Mouse (Mus musculus): ENCODE measurements at regions not wholly inside any gene's neighbourhood (a gene's known extent, or its start where the extent isn't known, plus 50 kb on each side); places are given as distances from the start of the nearest gene placed in this dataset.

DNA sequence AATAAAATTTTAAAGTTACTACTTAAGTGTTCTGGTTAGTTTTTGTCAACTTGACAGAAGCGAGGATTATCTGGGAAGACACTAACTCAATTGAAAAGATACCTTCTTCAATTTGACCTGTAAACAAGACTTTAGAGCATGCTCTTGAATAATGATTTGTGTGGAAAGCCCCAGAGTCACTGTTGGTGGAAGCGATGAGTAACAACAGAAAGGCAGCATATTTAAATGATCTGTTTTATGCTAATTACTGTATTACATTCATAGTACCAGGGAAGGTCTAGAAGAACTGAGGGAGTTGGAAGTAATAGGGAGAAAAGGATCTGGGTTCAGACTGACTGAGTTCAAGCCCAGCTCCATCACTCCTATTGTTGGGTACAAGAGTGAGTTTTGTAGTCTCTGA is 397.3 kb upstream of the Alcam start:
- Histone ChIP-seq H3K27ac (no peak overlapping the region), H3K9me3 (no peaks in the 10 kb centered on the region), H3K36me3 (no peaks in the 10 kb centered on the region), H3K4me1 (no peaks in the 10 kb centered on the region), H3K4me3 (no peak overlapping the region), H3K4me2 (no peak overlapping the region), H3K27me3 (no peaks in the 10 kb centered on the region), H3K9ac (no peak overlapping the region)
- ATAC-seq (ENCODE audit: borderline replicate concordance, extremely low read depth, low FRiP score, low TSS enrichment) = no peak
- WGBS = 94% methylated on average over 2 of the region's 2 CpGs

DNA sequence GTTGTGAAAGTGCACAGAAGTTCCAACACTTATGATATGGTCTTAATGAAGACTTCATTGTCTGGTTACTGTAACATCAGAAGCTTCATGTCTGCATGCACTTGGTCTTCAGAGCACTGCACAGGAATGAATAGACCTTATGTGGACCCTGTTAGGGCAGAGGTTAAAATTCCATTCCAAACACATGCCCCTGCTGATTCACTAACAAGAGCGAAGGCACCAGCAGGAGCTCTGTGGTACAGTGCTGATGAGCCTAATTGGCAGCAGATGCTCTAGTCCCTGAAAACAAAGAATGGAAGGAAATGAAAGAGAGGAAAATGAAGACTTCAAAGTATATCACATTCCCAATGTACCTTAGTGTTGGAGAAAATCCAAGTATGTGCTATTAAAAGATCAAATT is 365.1 kb upstream of the Alcam start:
- Histone ChIP-seq H3K4me3 (no peak overlapping the region), H3K27ac (no peak overlapping the region), H3K4me2 (no peak overlapping the region), H3K4me1 (no peaks in the 10 kb centered on the region), H3K27me3 (no peaks in the 10 kb centered on the region), H3K9me3 (no peaks in the 10 kb centered on the region), H3K36me3 (no peaks in the 10 kb centered on the region), H3K9ac (no peak overlapping the region)
- ATAC-seq (ENCODE audit: borderline replicate concordance, extremely low read depth, low FRiP score, low TSS enrichment) = no peak
- WGBS = 81% methylated on average over 1 of the region's 1 CpGs

DNA sequence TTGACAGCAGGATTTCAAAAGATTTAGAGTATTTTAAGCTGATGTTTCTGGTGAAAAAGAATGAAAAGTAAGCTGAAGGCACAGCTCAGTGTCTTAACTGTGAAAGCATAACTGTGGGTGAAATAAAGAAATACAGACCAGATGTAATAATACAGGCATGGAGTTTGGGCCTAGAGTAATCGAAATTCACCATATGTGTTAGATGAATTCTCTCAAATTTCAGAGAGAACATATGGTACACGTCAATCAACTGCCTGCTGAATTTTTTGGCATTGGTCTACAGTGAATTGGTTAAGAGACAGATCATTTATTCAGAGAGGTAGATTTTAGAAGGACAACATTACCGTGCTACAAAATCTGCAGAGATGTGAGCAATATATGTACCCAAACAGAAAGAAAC is 357.3 kb upstream of the Alcam start:
- 56% methylated on average over 3 of the region's 3 CpGs for WGBS
- Histone ChIP-seq H3K4me2 (no peak overlapping the region), H3K9me3 (no peaks in the 10 kb centered on the region), H3K9ac (no peak overlapping the region), H3K36me3 (no peaks in the 10 kb centered on the region), H3K4me3 (no peak overlapping the region), H3K27ac (no peak overlapping the region), H3K4me1 (no peaks in the 10 kb centered on the region), H3K27me3 (no peaks in the 10 kb centered on the region)
- ATAC-seq (ENCODE audit: borderline replicate concordance, extremely low read depth, low FRiP score, low TSS enrichment) = no peak

DNA sequence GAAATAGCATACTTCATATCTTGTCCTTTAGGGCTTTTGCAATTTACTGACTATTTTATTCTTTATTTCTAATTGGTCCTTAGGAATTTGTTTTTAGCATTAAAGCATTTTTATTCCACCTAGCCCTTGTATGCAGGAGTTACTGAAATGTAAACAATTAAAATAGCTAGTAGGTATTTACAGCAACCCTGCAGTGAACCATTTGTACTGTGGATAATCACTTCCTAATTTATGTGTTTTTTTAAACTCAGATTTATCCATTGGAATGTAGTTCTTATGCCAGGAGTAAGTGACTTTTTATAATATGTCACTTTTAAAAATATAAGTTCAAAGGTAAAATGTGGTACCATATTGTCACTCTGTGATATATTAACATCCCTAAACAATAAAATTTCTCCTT is 350.5 kb upstream of the Alcam start:
- Histone ChIP-seq H3K27me3 (no peaks in the 10 kb centered on the region), H3K9ac (no peak overlapping the region), H3K4me3 (no peak overlapping the region), H3K9me3 (no peaks in the 10 kb centered on the region), H3K27ac (no peak overlapping the region), H3K4me1 (no peaks in the 10 kb centered on the region), H3K4me2 (no peak overlapping the region), H3K36me3 (no peaks in the 10 kb centered on the region)
- no peak for ATAC-seq (ENCODE audit: borderline replicate concordance, extremely low read depth, low FRiP score, low TSS enrichment)

DNA sequence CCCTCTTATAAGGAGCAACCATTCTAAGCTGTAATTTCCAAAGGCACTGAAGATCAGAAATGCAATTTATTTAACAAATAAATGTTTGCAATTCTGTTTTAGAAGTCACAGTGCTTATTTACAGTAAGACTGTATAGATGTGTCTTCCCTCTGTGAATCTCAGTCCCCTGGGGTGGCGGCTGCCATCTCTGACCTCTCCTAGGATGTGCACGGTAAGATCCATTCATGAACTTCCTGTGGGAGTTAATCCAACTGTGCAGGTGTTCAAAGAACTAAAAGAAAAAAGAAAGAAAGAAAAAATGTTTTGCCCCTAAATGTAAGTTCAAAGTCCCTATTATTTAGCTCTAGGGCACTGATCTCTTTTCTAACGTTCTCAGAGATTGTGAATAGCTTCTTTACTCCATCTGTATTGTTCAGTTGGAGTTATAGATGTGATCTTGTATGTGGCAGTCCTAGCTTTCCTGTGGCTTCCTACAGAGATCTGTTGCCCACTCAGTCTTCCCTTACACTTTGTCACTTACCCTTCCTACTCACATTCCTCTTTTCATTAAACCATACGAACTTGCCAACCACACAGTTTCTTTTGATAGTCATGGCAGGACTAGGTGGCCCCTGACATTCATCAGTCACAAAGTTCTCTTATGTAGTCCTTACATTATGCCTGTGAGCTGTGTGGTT is 346.0 kb upstream of the Alcam start:
- no peaks in the 10 kb centered on the region for H3K27me3 ChIP-seq
- WGBS = 61% methylated on average over 4 of the region's 4 CpGs
- no peaks in the 10 kb centered on the region for H3K36me3 ChIP-seq
- H3K4me3 ChIP-seq = no peak overlapping the region
- ATAC-seq (ENCODE audit: borderline replicate concordance, extremely low read depth, low FRiP score, low TSS enrichment) = no peak
- H3K9me3 ChIP-seq = no peaks in the 10 kb centered on the region
- H3K4me2 ChIP-seq = no peak overlapping the region
- no peak overlapping the region for H3K9ac ChIP-seq
- H3K27ac ChIP-seq = no peak overlapping the region
- H3K4me1 ChIP-seq = no peaks in the 10 kb centered on the region

DNA sequence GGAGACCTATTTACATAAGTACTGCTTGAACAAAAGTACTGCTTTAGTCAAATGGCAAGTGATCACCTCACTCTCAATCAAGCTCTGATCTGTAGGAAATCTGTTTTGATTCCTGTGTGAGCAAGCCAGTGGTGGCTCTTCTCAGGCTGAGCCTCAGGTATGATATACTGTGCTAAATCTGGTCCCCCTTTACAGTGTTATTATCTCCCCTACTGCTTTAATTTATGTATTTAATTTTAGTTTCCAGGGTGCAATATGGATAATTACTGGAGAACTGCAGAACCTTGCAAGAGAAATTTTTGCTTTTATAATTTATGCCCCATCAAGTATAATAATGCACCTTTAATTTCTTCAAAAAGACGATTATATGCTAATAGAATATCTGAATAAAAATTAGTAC is 341.3 kb upstream of the Alcam start:
- no peak overlapping the region for H3K4me2 ChIP-seq
- no peaks in the 10 kb centered on the region for H3K36me3 ChIP-seq
- no peak overlapping the region for H3K4me3 ChIP-seq
- H3K9ac ChIP-seq = no peak overlapping the region
- no peaks in the 10 kb centered on the region for H3K9me3 ChIP-seq
- WGBS = 83% methylated on average over 1 of the region's 1 CpGs
- ATAC-seq (ENCODE audit: borderline replicate concordance, extremely low read depth, low FRiP score, low TSS enrichment) = no peak
- no peaks in the 10 kb centered on the region for H3K27me3 ChIP-seq
- no peak overlapping the region for H3K27ac ChIP-seq
- no peaks in the 10 kb centered on the region for H3K4me1 ChIP-seq

DNA sequence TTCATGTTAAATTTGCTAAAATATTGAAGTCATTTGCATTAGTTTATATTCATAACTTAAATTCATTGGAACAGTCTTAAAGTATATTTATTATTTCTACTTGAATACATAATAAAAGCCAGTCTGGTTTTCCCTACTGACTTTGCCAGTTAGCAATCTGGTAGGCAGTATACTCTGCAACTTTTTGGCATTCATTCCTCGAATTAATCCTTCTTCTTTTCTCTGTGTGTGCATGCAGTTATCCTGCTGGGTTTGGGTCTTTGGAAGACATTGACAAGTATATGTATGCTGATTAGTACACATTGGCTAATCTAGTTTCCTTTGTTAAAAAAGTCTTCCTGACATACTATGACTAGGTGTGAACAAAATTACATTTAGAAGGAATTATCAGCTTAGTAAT is 336.1 kb upstream of the Alcam start:
- H3K4me1 ChIP-seq = no peaks in the 10 kb centered on the region
- no peaks in the 10 kb centered on the region for H3K27me3 ChIP-seq
- H3K36me3 ChIP-seq = no peaks in the 10 kb centered on the region
- no peak overlapping the region for H3K4me3 ChIP-seq
- ATAC-seq (ENCODE audit: borderline replicate concordance, extremely low read depth, low FRiP score, low TSS enrichment) = no peak
- H3K9ac ChIP-seq = no peak overlapping the region
- H3K9me3 ChIP-seq = no peaks in the 10 kb centered on the region
- H3K4me2 ChIP-seq = no peak overlapping the region
- WGBS = 60% methylated on average over 1 of the region's 1 CpGs
- no peak overlapping the region for H3K27ac ChIP-seq

DNA sequence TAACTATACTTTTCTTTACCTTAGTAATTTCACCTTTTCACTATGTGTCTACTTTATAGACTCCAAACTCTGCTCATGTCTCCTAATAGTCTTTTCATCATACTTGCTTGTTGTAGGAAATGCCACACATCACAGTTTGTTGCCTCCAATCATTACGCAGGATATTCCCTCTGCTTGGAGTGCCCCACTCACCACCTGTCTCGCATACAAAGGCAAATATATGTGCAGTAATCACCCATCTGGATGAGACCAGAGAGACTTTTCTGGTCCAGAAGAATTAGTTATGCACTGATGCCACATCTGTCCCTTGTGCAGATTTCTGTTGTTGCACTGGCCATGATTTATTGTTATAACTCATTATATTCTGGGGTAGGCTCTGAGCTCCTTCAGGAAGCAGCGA is 293.9 kb upstream of the Alcam start:
- WGBS = 91% methylated on average over 3 of the region's 3 CpGs
- H3K27me3 ChIP-seq = no peaks in the 10 kb centered on the region
- H3K9me3 ChIP-seq = no peaks in the 10 kb centered on the region
- no peak overlapping the region for H3K4me3 ChIP-seq
- H3K4me2 ChIP-seq = no peak overlapping the region
- no peak for ATAC-seq (ENCODE audit: borderline replicate concordance, extremely low read depth, low FRiP score, low TSS enrichment)
- H3K27ac ChIP-seq = no peak overlapping the region
- H3K36me3 ChIP-seq = no peaks in the 10 kb centered on the region
- no peak overlapping the region for H3K9ac ChIP-seq
- no peaks in the 10 kb centered on the region for H3K4me1 ChIP-seq

DNA sequence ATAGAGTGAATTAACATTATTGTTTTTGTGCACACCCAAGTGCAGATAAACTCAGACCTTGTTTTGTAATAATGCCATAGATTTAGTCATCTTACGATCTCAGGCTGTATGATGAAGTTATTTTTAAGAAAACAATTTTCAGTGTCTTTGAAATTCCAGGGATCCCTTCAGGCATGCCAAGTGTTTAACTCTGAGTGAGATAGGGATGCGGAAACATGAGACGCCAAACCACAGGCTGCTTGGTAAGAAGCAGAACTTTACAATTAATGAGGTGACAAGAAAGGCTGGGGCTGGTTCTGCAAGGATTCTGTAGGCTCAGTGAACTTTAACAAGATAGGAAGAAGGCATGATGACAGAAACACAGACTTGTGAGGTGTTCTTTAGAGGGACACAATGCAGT is 292.3 kb upstream of the Alcam start:
- WGBS = 26% methylated on average over 3 of the region's 3 CpGs
- ATAC-seq (ENCODE audit: borderline replicate concordance, extremely low read depth, low FRiP score, low TSS enrichment) = no peak

DNA sequence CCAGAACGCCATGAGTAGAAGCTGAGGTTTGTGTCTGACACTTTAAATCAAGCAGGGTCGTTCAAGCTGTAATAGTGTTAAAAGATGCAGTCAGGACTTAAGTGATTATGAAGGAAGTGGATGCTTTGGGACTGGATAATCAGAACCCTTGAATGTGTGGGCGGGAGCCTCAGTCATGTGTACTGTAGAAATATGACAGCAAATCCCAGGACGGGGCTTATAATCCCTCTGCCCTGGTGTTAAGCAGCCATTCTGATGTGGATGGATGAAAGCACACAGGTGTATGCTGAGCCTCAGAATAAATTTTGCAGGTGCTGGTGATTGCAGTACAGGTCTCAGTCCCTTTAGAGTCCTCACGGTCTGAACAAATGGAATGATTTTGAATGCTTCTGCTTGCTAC is 290.8 kb upstream of the Alcam start:
- H3K4me3 ChIP-seq = no peak overlapping the region
- 62% methylated on average over 5 of the region's 5 CpGs for WGBS
- H3K4me1 ChIP-seq = no peaks in the 10 kb centered on the region
- no peak for ATAC-seq (ENCODE audit: borderline replicate concordance, extremely low read depth, low FRiP score, low TSS enrichment)
- no peak overlapping the region for H3K27ac ChIP-seq
- no peak overlapping the region for H3K9ac ChIP-seq
- H3K36me3 ChIP-seq = no peaks in the 10 kb centered on the region
- H3K4me2 ChIP-seq = no peak overlapping the region
- no peaks in the 10 kb centered on the region for H3K27me3 ChIP-seq
- H3K9me3 ChIP-seq = no peaks in the 10 kb centered on the region

More for the DNA sequence above, 292.3 kb upstream of the Alcam start:
- Histone ChIP-seq H3K36me3 (no peaks in the 10 kb centered on the region), H3K9ac (no peak overlapping the region), H3K4me2 (no peak overlapping the region), H3K27me3 (no peaks in the 10 kb centered on the region), H3K4me3 (no peak overlapping the region), H3K9me3 (no peaks in the 10 kb centered on the region), H3K27ac (no peak overlapping the region), H3K4me1 (no peaks in the 10 kb centered on the region)

DNA sequence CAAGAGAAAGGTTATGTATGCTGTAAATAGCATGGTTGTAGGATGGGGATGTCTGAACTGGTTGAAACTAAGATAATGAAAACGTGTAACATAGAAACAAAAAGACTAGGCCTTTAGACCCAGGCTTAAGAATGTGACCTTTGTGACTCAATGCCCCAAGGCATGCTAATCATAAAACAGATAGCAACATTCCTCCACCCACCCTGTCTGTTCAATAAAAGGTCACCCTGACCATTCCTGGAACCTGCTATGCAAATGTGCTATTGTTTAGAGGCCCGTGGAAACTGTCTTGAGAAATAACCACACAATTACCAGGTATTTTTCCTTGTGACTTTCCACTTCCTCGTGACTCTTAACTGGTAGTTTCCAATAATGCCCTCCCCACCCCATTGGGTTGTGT is 288.3 kb upstream of the Alcam start:
- Histone ChIP-seq H3K4me1 (no peaks in the 10 kb centered on the region), H3K4me2 (no peak overlapping the region), H3K27ac (no peak overlapping the region), H3K4me3 (no peak overlapping the region), H3K36me3 (no peaks in the 10 kb centered on the region), H3K9me3 (no peaks in the 10 kb centered on the region), H3K27me3 (no peaks in the 10 kb centered on the region), H3K9ac (no peak overlapping the region)
- ATAC-seq (ENCODE audit: borderline replicate concordance, extremely low read depth, low FRiP score, low TSS enrichment) = no peak
- 73% methylated on average over 3 of the region's 3 CpGs for WGBS

DNA sequence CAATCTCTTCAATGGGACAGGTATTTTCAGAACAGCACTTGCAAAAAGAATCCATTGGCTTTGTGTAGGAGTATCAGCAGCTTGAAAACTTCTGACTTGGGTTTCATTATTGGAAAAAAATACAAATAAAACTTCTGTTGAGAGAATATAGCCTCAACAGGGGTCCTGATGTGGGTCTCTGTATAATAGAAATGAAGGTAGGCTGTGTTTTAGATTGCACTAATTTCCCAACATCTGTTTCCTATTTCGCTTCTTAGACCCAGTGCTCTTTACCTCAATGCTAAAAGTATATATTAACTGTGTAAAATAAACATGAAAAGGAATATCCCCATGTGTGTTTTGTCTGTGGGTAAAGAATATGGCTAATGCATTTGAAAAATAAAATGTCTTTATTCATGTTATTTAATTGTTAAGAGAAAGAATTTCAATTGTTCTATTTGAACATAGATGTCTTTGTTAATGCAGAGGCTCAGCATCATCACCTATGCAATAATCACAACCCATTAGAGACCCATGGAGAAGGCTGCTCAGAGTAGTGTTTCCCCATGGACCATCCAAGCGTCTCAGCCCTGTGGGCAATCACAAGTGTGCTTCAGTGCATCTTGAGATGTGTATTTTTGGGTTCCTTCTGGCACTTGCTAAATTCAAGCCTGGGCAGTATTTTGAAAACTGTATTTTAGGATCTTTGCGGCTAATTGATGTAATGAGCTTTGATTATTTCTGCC is 272.4 kb upstream of the Alcam start:
- Histone ChIP-seq H3K4me3 (no peak overlapping the region), H3K4me2 (no peak overlapping the region), H3K36me3 (no peaks in the 10 kb centered on the region), H3K27me3 (no peaks in the 10 kb centered on the region), H3K4me1 (no peaks in the 10 kb centered on the region), H3K27ac (no peak overlapping the region), H3K9me3 (no peaks in the 10 kb centered on the region), H3K9ac (no peak overlapping the region)
- 76% methylated on average over 3 of the region's 3 CpGs for WGBS
- no peak for ATAC-seq (ENCODE audit: borderline replicate concordance, extremely low read depth, low FRiP score, low TSS enrichment)

Data from lung, embryonic 15.5 days (tissue).